Mouse (Mus musculus) forebrain, postnatal 0 days (tissue): ENCODE measurements around the gene Kazn. TPM values are rescaled to one million over a fixed set of nuclear protein-coding genes. Genes with fewer than 3 reads are reported as not detected.

Experiments
- ATAC-seq: fragments of 200-750 bp; cut with Nextera tagmentation; 2 replicates; pipeline ENCODE4 v1.8.0; 2017; ENCODE audit warnings: mild to moderate bottlenecking, moderate library complexity
- DNase-seq: peaks from one replicate; pipeline ENCODE4 v3.0.0-alpha.2; 2015
- H3K27ac ChIP-seq: fragments of 300-500 bp; sonication (generic); 2 replicates; pipeline ENCODE4 v1.5.1; 2014; ENCODE audit warnings: low read depth, mild to moderate bottlenecking, antibody characterized with exemption, low read length, moderate library complexity, mixed read lengths
- H3K27me3 ChIP-seq: fragments of 300-500 bp; sonication (generic); 2 replicates; pipeline ENCODE4 v1.6.1; 2014; ENCODE audit warnings: mild to moderate bottlenecking, low read length, mixed read lengths; ENCODE audit not compliant: insufficient read depth
- H3K36me3 ChIP-seq: fragments of 300-500 bp; sonication (generic); 2 replicates; pipeline ENCODE4 v1.6.1; 2014; ENCODE audit warnings: mild to moderate bottlenecking, moderate library complexity; ENCODE audit not compliant: insufficient read depth
- H3K4me1 ChIP-seq: fragments of 300-500 bp; sonication (generic); 2 replicates; pipeline ENCODE4 v1.6.1; 2014; ENCODE audit warnings: antibody characterized with exemption; ENCODE audit not compliant: insufficient read depth
- H3K4me2 ChIP-seq: fragments of 300-500 bp; sonication (generic); 2 replicates; pipeline ENCODE4 v1.6.1; 2014; ENCODE audit warnings: low read depth, mild to moderate bottlenecking, moderate library complexity
- H3K4me3 ChIP-seq: fragments of 300-500 bp; sonication (generic); 2 replicates; pipeline ENCODE4 v1.5.1; 2014; ENCODE audit warnings: low read depth, low read length, mixed read lengths
- H3K9ac ChIP-seq: fragments of 300-500 bp; sonication (generic); 2 replicates; pipeline ENCODE4 v1.6.1; 2014; ENCODE audit warnings: mild to moderate bottlenecking
- H3K9me3 ChIP-seq: fragments of 300-500 bp; sonication (generic); 2 replicates; pipeline ENCODE4 v1.6.1; 2016; ENCODE audit warnings: low read length
- CTCF ChIP-seq: sonication (generic); IDR thresholded peaks from 2 replicates; pipeline ENCODE4 v1.5.1; 2016; ENCODE audit warnings: antibody characterized with exemption, control low read depth, low read depth
- WGBS: fragments of 180-500 bp; shearing (Covaris S2); extraction: QIAGEN DNeasy Blood & Tissue Kit; methylation state at CpG from one replicate; pipeline ENCODE4 v1.1.7; 2014; 5-methylcytosine and 5-hydroxymethylcytosine counted together
- polyA plus RNA-seq: library from polyadenylated mRNA; unstranded; fragments of >200 nt; fragmentation: Nextera tagmentation; extraction: Ambion mirVana; gene quantifications from 2 replicates; pipeline ENCODE4 v1.2.1, GENCODE M21; 2015
- total RNA-seq: library from RNA; depleted of rRNA; stranded (reverse); fragments of >200 nt; gene quantifications from 2 replicates; pipeline ENCODE4 v1.2.3, GENCODE M21; 2014

Kazn gene
- total and polyA plus RNA-seq, 2 experiments from 2014 or later = 18.7 to 56.4 TPM

GRCm38 (mm10) chr4:142065835-142066234, 173.4 kb downstream of the Kazn start:
- H3K9ac ChIP-seq = no peak overlapping the region
- H3K4me2 ChIP-seq = no peak overlapping the region
- H3K9me3 ChIP-seq = no peaks in the 10 kb centered on the region
- H3K4me1 ChIP-seq = no peaks in the 10 kb centered on the region
- DNase-seq = no peak
- no peaks in the 10 kb centered on the region for H3K36me3 ChIP-seq
- H3K27ac ChIP-seq = no peak overlapping the region
- no peaks in the 10 kb centered on the region for H3K27me3 ChIP-seq
- WGBS = 79% methylated on average over 6 of the region's 6 CpGs
- no peak for ATAC-seq
- no peak for TF ChIP-seq CTCF
- H3K4me3 ChIP-seq = no peak overlapping the region

- Histone ChIP-seq H3K36me3 (no peaks in the 10 kb centered on the region), H3K27ac (no peak overlapping the region), H3K27me3 (no peaks in the 10 kb centered on the region), H3K4me3 (no peak overlapping the region), H3K9ac (no peak overlapping the region), H3K9me3 (no peaks in the 10 kb centered on the region), H3K4me1 (no peaks in the 10 kb centered on the region), H3K4me2 (no peak overlapping the region)
- TF ChIP-seq CTCF = no peak
- DNase-seq = no peak
- no peak for ATAC-seq
- WGBS = 73% methylated on average over 8 of the region's 8 CpGs
Observed at GRCm38 (mm10) chr4:142065270-142065669, 173.9 kb downstream of the Kazn start.

- no peak overlapping the region for H3K4me2 ChIP-seq
- no peaks in the 10 kb centered on the region for H3K27me3 ChIP-seq
- H3K9ac ChIP-seq = no peak overlapping the region
- no peaks in the 10 kb centered on the region for H3K4me1 ChIP-seq
- no peak overlapping the region for H3K4me3 ChIP-seq
- WGBS = 87% methylated on average over 11 of the region's 11 CpGs
- no peak overlapping the region for H3K27ac ChIP-seq
- TF ChIP-seq CTCF = no peak
- no peak for ATAC-seq
- no peak for DNase-seq
- no peaks in the 10 kb centered on the region for H3K9me3 ChIP-seq
- H3K36me3 ChIP-seq = no peaks in the 10 kb centered on the region
Observed at GRCm38 (mm10) chr4:142064582-142065228, 174.5 kb downstream of the Kazn start.

GRCm38 (mm10) chr4:142063057-142063534, 176.1 kb downstream of the Kazn start:
- 91% methylated on average over 8 of the region's 8 CpGs for WGBS
- ATAC-seq (no peak), DNase-seq (no peak)
- no peaks in the 10 kb centered on the region for H3K36me3 ChIP-seq
- no peaks in the 10 kb centered on the region for H3K27me3 ChIP-seq
- no peaks in the 10 kb centered on the region for H3K9me3 ChIP-seq
- no peaks in the 10 kb centered on the region for H3K4me1 ChIP-seq
- H3K9ac ChIP-seq = no peak overlapping the region
- H3K4me2 ChIP-seq = no peak overlapping the region
- H3K4me3 ChIP-seq = no peak overlapping the region
- TF ChIP-seq CTCF = no peak
- no peak overlapping the region for H3K27ac ChIP-seq

GRCm38 (mm10) chr4:142061485-142062240, 177.5 kb downstream of the Kazn start:
- no peak for TF ChIP-seq CTCF
- ATAC-seq (no peak), DNase-seq (no peak)
- no peaks in the 10 kb centered on the region for H3K4me1 ChIP-seq
- H3K27ac ChIP-seq = no peak overlapping the region
- no peaks in the 10 kb centered on the region for H3K27me3 ChIP-seq
- H3K9me3 ChIP-seq = no peaks in the 10 kb centered on the region
- no peak overlapping the region for H3K4me2 ChIP-seq
- no peaks in the 10 kb centered on the region for H3K36me3 ChIP-seq
- H3K9ac ChIP-seq = no peak overlapping the region
- no peak overlapping the region for H3K4me3 ChIP-seq
- WGBS = 82% methylated on average over 23 of the region's 23 CpGs

GRCm38 (mm10) chr4:142060455-142061378, 178.5 kb downstream of the Kazn start:
- Histone ChIP-seq H3K4me2 (no peak overlapping the region), H3K4me3 (no peak overlapping the region), H3K4me1 (no peaks in the 10 kb centered on the region), H3K27ac (no peak overlapping the region), H3K9ac (no peak overlapping the region), H3K36me3 (no peaks in the 10 kb centered on the region), H3K9me3 (no peaks in the 10 kb centered on the region), H3K27me3 (no peaks in the 10 kb centered on the region)
- 56% methylated on average over 18 of the region's 18 CpGs for WGBS
- ATAC-seq (peak; percentile 45), DNase-seq (peak; percentile 54)
- no peak for TF ChIP-seq CTCF
